Mouse (Mus musculus) cerebellum, adult 2 months (tissue): ENCODE data around the gene Tmem59. TPM values are rescaled to one million over a fixed set of nuclear protein-coding genes. Genes with fewer than 3 reads are reported as not detected.

ENCODE experiments used
- DNase-seq, 2 experiments: peaks; one replicate each; pipeline ENCODE4 v3.0.0; 2021
- H3K27ac ChIP-seq: fragments of 200-500 bp; 2 replicates; pipeline ENCODE4 v1.5.1; 2012; ENCODE audit warnings: low read length, control low read depth, inconsistent platforms; ENCODE audit not compliant: insufficient read depth
- H3K27me3 ChIP-seq: fragments of 200-500 bp; 2 replicates; pipeline ENCODE4 v1.6.1; 2012; ENCODE audit warnings: inconsistent platforms, mild to moderate bottlenecking, low read length, moderate library complexity; ENCODE audit not compliant: control insufficient read depth, insufficient read depth
- H3K4me1 ChIP-seq: fragments of 200-500 bp; 2 replicates; pipeline ENCODE4 v1.6.1; 2011; ENCODE audit warnings: low read length; ENCODE audit not compliant: control insufficient read depth, insufficient read depth
- H3K4me3 ChIP-seq: fragments of 200-500 bp; replicated peaks from 2 replicates; pipeline ENCODE3; 2011; ENCODE audit warnings: mild to moderate bottlenecking, low read depth, low read length, control low read depth; ENCODE audit not compliant: insufficient read depth
- CTCF ChIP-seq: fragments of 200-500 bp; IDR thresholded peaks from 2 replicates; pipeline ENCODE4 v1.5.1; 2011; ENCODE audit warnings: low read depth, mild to moderate bottlenecking, control low read depth, low read length, moderate library complexity, borderline replicate concordance; ENCODE audit not compliant: insufficient read depth
- POLR2A ChIP-seq: fragments of 200-500 bp; IDR thresholded peaks from 2 replicates; pipeline ENCODE4 v1.6.1; 2011; ENCODE audit warnings: low read length, control low read depth, borderline replicate concordance; ENCODE audit not compliant: insufficient read depth
- WGBS: fragments of 180-500 bp; shearing (Covaris S2); methylation state at CpG from one replicate; pipeline ENCODE4 v1.1.7; 2018; 5-methylcytosine and 5-hydroxymethylcytosine counted together
- polyA plus RNA-seq: library from polyadenylated mRNA; depleted of rRNA; stranded (reverse); fragments of >200 nt; gene quantifications from 2 replicates; pipeline ENCODE4 v1.2.3, GENCODE M21; 2012

The Tmem59 gene
- polyA plus RNA-seq, 1 experiment: 258 TPM

DNA sequence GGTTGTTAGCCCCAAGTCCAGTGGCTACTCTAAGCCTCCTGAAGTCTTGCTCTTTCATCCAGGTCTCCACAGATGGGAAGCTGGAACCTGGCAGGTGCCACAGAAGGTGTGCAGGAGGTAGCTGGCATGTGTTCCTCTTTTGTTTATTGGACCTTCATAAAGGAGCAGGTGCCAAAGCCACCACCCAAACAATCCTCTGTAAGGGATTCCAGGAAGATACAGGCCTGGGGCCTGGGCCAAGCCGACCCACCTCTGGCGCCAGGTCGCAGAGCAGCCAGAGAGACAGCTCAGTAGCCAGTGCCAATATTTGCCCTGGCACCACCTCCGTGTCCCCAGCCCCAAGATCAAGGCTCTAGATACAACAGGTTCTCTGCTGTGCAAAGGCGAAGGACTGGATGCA is 43.3 kb downstream of the Tmem59 start:
- Histone ChIP-seq H3K4me3 (no peak overlapping the region), H3K27ac (no peak overlapping the region), H3K27me3 (no peaks in the 10 kb centered on the region), H3K4me1 (peaks cover 9% of the 10 kb centered on the region; the same call in 1 of the 2 replicates)
- TF ChIP-seq CTCF (no peak), POLR2A (no peak)
- 24% methylated on average over 5 of the region's 5 CpGs for WGBS
- peak; percentile 14 to 35 for DNase-seq

DNA sequence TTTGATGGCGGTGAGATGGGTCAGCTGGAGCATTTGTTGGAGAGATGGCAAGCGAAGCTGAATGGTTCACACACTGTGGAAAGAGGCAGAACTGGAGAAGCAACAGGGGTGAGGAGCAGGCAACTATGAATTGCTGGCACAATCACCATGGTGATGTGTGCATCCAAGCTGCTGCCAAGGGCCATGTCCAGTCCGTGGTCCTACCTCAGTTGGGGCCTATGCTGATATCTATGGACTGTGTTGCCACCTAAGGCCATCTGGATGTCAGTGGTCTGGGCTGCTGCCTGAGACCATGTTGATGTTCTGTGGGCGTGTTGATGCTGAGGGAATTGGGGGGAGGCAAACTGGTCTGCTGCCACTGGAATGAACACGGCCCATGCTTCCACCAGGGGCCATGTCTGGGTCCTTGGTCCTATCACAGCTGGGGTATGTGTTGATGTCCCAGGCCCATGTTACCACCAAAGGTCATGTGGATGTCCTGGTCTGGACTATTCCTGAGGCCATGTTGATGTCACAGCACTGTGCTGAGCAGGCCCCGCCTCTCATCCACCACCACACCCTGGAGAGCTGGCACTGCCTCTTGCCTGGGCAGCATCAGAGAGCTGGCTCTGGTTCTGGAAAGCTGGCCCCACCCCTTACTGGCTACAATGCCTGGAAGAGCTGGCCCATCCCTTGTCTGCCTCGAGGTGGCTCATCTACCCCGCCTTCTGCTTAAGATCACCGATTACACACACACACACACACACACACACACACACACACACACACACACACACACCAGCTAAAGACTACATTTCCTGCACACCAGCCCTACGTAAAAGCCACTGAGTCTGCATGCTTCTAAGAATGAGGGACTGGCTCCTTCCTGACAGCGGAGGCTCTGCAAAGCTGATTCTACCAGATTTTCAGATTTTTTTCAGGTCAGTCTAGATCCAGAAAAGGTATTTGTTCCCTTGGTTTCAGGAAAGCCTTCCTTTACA is 45.3 kb downstream of the Tmem59 start:
- 43% methylated on average over 11 of the region's 11 CpGs for WGBS
- Histone ChIP-seq H3K4me3 (no peak overlapping the region), H3K27me3 (no peaks in the 10 kb centered on the region), H3K4me1 (peaks cover 9% of the 10 kb centered on the region; the same call in 1 of the 2 replicates), H3K27ac (no peak overlapping the region)
- TF ChIP-seq POLR2A: no peak
- no peak for TF ChIP-seq CTCF
- DNase-seq: peak; percentile 31 to 57

DNA sequence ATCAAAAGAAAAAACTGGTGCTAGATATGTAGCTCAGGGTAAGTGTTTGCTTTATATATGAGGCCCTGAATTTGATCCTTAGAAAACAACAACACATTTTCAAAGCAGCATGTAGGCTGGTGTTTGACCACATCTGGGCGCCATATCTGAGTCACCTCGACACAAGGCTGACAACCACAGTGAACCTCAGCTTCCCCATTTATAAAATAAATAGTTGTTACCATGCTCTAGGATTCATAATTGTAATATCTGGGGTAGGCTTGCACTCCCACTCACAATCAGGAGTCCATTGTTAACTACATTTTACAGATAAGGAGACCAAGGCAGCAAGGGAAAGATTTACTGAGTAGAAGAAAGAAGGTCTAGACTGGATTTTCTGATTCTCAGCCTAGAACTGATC is 48.1 kb downstream of the Tmem59 start:
- no peak for DNase-seq
- no peak overlapping the region for H3K27ac ChIP-seq
- WGBS: 96% methylated on average over 2 of the region's 2 CpGs
- H3K27me3 ChIP-seq: no peaks in the 10 kb centered on the region
- peaks cover 9% of the 10 kb centered on the region; the same call in 1 of the 2 replicates for H3K4me1 ChIP-seq
- H3K4me3 ChIP-seq: no peak overlapping the region
- TF ChIP-seq CTCF (no peak), POLR2A (no peak)

DNA sequence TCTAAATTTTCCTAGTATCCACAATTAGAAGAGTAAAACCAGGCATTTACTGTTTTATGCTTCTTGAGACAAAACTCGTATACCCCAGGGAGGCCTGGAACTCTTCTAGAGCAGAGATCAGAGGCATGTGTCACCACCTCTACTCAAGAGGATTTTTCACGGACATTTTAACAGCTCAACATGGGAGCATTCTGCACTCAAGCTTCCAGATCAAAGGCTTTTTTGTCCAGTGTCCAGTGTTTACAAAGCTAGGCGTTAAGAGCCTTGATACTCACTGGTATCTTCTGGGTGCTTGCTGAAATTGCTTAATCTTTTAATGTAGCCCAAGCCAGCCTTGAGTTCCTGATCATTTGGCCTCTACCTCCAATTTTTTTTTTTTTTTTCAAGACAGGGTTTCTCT is 54.0 kb downstream of the Tmem59 start:
- H3K27ac ChIP-seq: no peak overlapping the region
- no peak for TF ChIP-seq CTCF
- no peak for TF ChIP-seq POLR2A
- DNase-seq: no peak
- H3K27me3 ChIP-seq: no peaks in the 10 kb centered on the region
- no peak overlapping the region for H3K4me3 ChIP-seq
- H3K4me1 ChIP-seq: no peaks in the 10 kb centered on the region
- WGBS: 48% methylated on average over 3 of the region's 3 CpGs

DNA sequence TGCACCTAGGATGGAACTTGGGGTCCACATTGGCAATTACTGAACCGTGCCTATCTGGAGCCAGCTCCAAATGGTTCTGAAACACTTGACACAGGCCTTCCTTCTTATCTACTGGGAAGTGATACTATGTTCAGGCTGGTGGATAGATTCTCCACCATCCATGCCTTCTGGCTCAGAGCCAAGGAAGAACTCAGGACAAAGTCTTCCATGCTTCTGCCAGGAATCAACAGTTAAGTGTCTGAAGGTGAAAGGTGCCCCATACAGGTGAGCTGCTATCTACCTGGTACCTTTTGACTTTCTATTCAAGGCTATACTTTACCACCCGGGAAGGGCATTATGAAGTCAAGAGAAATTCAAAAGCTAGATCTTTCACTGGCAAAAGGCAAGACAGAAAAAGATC is 60.1 kb downstream of the Tmem59 start:
- no peak for DNase-seq
- 85% methylated on average over 2 of the region's 2 CpGs for WGBS
- H3K4me3 ChIP-seq: no peak overlapping the region
- TF ChIP-seq CTCF (no peak), POLR2A (no peak)
- H3K4me1 ChIP-seq: no peaks in the 10 kb centered on the region
- no peak overlapping the region for H3K27ac ChIP-seq
- no peaks in the 10 kb centered on the region for H3K27me3 ChIP-seq

DNA sequence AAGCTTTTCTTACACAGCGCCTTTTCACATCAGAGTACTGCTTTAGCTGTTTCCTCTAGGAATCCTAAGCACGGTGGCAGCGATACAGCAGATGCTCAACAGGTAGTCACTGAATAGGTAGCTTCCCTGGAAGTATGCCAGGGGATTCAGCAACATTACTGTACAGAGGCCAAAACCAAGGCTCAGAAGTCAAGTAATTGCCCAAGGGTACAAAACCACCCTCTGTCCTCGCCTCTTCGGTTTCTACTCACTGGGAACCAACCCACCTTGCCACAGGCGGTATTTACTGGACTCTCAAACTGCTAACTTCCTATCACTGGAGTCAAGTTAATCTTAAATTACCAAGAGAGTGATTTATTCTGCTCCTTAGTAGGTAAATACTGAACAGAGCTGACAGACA is 62.0 kb downstream of the Tmem59 start:
- TF ChIP-seq CTCF (no peak), POLR2A (no peak)
- no peaks in the 10 kb centered on the region for H3K27me3 ChIP-seq
- DNase-seq: no peak
- 87% methylated on average over 6 of the region's 6 CpGs for WGBS
- 0 out of 2 replicates have a peak, but pooled peaks cover 2% of the 10 kb centered on the region for H3K4me1 ChIP-seq
- no peak overlapping the region for H3K4me3 ChIP-seq
- H3K27ac ChIP-seq: no peak overlapping the region

DNA sequence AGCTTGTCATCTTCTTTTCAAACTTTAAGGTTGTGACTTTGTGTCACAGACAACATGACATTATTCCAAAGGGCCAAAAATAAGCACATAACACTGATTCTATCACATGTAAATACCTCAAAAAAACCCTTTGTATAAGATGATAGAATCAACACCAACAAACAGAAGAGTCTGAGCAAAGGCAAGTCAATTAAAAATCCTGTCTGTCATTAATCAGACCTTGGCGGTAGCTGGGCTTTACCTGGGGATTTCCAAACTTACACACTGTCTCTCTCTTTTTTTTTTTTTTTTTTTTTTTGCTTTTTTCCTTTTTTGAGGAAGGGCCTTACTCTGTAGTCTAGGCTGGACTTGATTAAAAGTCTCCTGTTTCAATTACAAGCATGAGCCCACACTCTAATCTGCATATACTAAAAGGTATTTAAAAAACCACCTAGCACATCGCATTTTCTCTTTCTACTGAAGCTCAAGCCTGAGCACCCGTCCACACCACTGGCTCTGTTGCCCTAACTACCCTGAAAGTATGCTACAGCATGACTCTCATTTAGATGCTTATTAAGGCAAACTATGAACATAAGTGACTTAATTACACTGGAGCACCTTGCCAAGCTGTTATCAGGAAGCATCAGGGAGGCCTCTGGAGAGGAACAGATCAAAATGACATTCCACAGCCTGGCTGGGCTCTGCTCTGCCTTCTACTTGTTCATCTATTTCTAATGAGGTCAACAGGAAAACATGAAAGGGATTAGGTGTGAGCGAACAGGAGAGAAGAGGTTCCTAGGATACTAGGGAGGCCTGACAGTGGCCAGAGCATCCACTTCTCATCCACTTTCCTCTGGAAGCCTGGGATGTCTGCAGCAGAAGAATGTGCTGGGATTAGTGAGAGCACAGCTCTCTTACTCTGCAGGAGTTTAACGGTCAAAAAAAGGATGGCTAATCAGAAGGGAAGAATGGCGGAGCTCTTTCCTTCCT is 65.5 kb downstream of the Tmem59 start:
- no peak overlapping the region for H3K4me3 ChIP-seq
- TF ChIP-seq CTCF: no peak
- TF ChIP-seq POLR2A: no peak
- 0 out of 2 replicates have a peak, but pooled peaks cover 2% of the 10 kb centered on the region for H3K4me1 ChIP-seq
- DNase-seq: no peak
- no peaks in the 10 kb centered on the region for H3K27me3 ChIP-seq
- 66% methylated on average over 6 of the region's 6 CpGs for WGBS
- H3K27ac ChIP-seq: no peak overlapping the region
